Mouse (Mus musculus): ENCODE results near the gene Tmem131. TPM values are rescaled to one million over a fixed set of nuclear protein-coding genes. Genes with fewer than 3 reads are reported as not detected.

Gene Tmem131
- polyA plus RNA-seq, 1 experiment, result 20.5 TPM

GRCm38 (mm10) chr1:36922623-36923421, 20.6 kb downstream of the Tmem131 start:
- H3K4me3 ChIP-seq (replicated peaks; ENCODE audit: extremely low read depth, low read depth, low read length), result no peak overlapping the region
- 96% methylated on average over 4 of the region's 4 CpGs for WGBS
- no peak for DNase-seq
- TF ChIP-seq CTCF (IDR thresholded peaks at IDR 0.05; ENCODE audit: insufficient read depth, low read length), result no peak
- no peak for TF ChIP-seq POLR2A (IDR thresholded peaks at IDR 0.05; ENCODE audit: borderline replicate concordance, extremely low read depth, low read depth, low read length)
- peaks cover 28% of the 10 kb centered on the region for H3K4me1 ChIP-seq (ENCODE audit: control insufficient read depth, insufficient read depth, low read length)

DNA sequence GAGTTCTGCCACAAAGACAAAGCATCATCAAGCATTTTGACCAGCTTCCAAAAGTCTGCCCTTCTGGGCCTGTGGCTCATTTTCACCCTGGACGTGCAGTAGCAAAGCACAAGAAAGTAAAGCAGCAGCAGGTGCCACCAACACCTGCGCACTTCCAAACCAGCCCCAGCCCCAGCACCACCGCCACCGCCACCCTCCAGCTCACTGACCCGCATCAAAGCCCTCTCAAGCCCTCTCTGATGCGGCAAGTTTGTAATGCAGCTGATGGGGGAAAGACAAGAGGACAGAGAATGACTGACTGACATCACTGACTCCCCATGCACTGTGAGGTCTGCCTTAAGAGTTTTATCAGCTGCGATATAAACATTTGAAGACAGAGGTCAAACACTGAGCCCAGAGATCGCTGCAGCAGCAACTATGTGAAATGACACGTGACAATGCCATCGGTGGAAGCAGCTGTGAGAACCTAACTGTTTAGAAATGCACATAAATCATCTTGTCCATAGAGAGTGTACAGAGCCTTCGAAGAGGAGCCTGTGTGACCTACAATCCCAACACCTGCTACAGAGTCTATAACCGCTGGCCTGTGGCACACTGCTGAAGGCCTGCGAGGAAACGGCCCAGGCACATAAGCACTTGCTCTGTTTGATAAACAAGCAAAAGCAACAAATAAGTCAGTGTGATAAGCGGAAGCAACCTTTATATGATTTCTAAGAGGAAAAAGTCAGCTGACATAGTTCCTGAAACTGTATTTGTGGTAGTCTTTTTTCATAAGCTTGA, 21.7 kb downstream of the Tmem131 start:
- Histone ChIP-seq H3K4me1 (ENCODE audit: control insufficient read depth, insufficient read depth, low read length) (peaks cover 28% of the 10 kb centered on the region), H3K4me3 (replicated peaks; ENCODE audit: extremely low read depth, low read depth, low read length) (no peak overlapping the region)
- no peak for DNase-seq
- TF ChIP-seq CTCF (IDR thresholded peaks at IDR 0.05; ENCODE audit: insufficient read depth, low read length) (no peak), POLR2A (IDR thresholded peaks at IDR 0.05; ENCODE audit: borderline replicate concordance, extremely low read depth, low read depth, low read length) (no peak)
- 50% methylated on average over 15 of the region's 15 CpGs for WGBS

DNA sequence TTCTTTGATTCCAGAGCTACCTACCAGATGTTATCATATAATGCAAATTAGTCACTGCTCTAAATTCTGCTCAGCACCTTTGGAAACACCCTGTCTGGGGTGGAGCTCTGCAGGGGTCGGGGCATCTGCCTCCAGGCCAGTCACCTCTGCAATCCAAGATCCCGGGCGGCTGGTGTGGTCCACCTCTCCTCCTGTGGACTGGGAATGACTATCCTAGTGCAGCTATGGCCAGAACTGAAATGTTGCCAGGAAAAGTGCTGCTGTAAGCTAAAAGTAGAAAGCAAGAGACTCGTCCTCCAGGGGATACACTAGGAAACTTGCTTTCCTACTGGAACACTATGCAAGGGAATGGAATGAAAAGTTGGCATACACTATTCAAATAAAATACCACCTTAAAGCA, 22.7 kb downstream of the Tmem131 start:
- TF ChIP-seq CTCF (IDR thresholded peaks at IDR 0.05; ENCODE audit: insufficient read depth, low read length) (no peak), POLR2A (IDR thresholded peaks at IDR 0.05; ENCODE audit: borderline replicate concordance, extremely low read depth, low read depth, low read length) (no peak)
- DNase-seq, result no peak
- Histone ChIP-seq H3K4me1 (ENCODE audit: control insufficient read depth, insufficient read depth, low read length) (peaks cover 25% of the 10 kb centered on the region), H3K4me3 (replicated peaks; ENCODE audit: extremely low read depth, low read depth, low read length) (no peak overlapping the region)
- 29% methylated on average over 4 of the region's 4 CpGs for WGBS

GRCm38 (mm10) chr1:36920154-36920716, 23.2 kb downstream of the Tmem131 start:
- Histone ChIP-seq H3K4me3 (replicated peaks; ENCODE audit: extremely low read depth, low read depth, low read length) (no peak overlapping the region), H3K4me1 (ENCODE audit: control insufficient read depth, insufficient read depth, low read length) (peaks cover 25% of the 10 kb centered on the region)
- WGBS, result 10% methylated on average over 3 of the region's 3 CpGs
- no peak for TF ChIP-seq CTCF (IDR thresholded peaks at IDR 0.05; ENCODE audit: insufficient read depth, low read length)
- TF ChIP-seq POLR2A (IDR thresholded peaks at IDR 0.05; ENCODE audit: borderline replicate concordance, extremely low read depth, low read depth, low read length), result no peak
- peak; percentile 72 for DNase-seq

DNA sequence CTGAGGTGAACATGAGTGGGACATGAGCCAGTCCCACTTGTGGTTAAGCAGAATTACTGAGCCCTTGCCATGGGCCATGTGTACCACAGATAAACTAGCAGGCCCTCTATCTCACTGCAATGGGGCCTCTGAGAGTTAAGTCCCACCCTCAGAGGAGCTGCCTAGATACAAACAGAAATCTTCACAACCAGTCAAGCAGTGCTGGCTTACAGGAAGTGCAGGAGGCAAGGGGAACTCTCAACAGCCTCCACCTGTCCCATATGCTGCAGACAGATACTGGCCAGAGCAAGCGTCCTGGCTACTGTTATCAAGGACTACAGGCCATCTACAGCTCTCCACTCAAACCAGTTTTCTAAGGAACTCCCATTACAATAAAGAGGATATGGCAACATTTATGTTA, 23.7 kb downstream of the Tmem131 start:
- WGBS, result 23% methylated on average over 1 of the region's 1 CpGs
- peaks cover 25% of the 10 kb centered on the region for H3K4me1 ChIP-seq (ENCODE audit: control insufficient read depth, insufficient read depth, low read length)
- no peak for DNase-seq

GRCm38 (mm10) chr1:36917423-36917822, 26.0 kb downstream of the Tmem131 start:
- Histone ChIP-seq H3K4me1 (ENCODE audit: control insufficient read depth, insufficient read depth, low read length) (peaks cover 30% of the 10 kb centered on the region), H3K4me3 (replicated peaks; ENCODE audit: extremely low read depth, low read depth, low read length) (no peak overlapping the region)
- 85% methylated on average over 1 of the region's 1 CpGs for WGBS
- TF ChIP-seq POLR2A (IDR thresholded peaks at IDR 0.05; ENCODE audit: borderline replicate concordance, extremely low read depth, low read depth, low read length) (no peak), CTCF (IDR thresholded peaks at IDR 0.05; ENCODE audit: insufficient read depth, low read length) (no peak)
- no peak for DNase-seq

More for the DNA sequence above, 23.7 kb downstream of the Tmem131 start:
- H3K4me3 ChIP-seq (replicated peaks; ENCODE audit: extremely low read depth, low read depth, low read length), result no peak overlapping the region
- TF ChIP-seq POLR2A (IDR thresholded peaks at IDR 0.05; ENCODE audit: borderline replicate concordance, extremely low read depth, low read depth, low read length), result no peak
- no peak for TF ChIP-seq CTCF (IDR thresholded peaks at IDR 0.05; ENCODE audit: insufficient read depth, low read length)

- TF ChIP-seq POLR2A (IDR thresholded peaks at IDR 0.05; ENCODE audit: borderline replicate concordance, extremely low read depth, low read depth, low read length), result no peak
- no peak for TF ChIP-seq CTCF (IDR thresholded peaks at IDR 0.05; ENCODE audit: insufficient read depth, low read length)
- no peak for DNase-seq
- WGBS, result 83% methylated on average over 5 of the region's 5 CpGs
- H3K4me3 ChIP-seq (replicated peaks; ENCODE audit: extremely low read depth, low read depth, low read length), result no peak overlapping the region
- H3K4me1 ChIP-seq (ENCODE audit: control insufficient read depth, insufficient read depth, low read length), result peaks cover 16% of the 10 kb centered on the region
Measured at GRCm38 (mm10) chr1:36915200-36915580, 28.3 kb downstream of the Tmem131 start.

- no peak for TF ChIP-seq POLR2A (IDR thresholded peaks at IDR 0.05; ENCODE audit: borderline replicate concordance, extremely low read depth, low read depth, low read length)
- no peak for TF ChIP-seq CTCF (IDR thresholded peaks at IDR 0.05; ENCODE audit: insufficient read depth, low read length)
- peaks cover 13% of the 10 kb centered on the region for H3K4me1 ChIP-seq (ENCODE audit: control insufficient read depth, insufficient read depth, low read length)
- no peak overlapping the region for H3K4me3 ChIP-seq (replicated peaks; ENCODE audit: extremely low read depth, low read depth, low read length)
- no peak for DNase-seq
- WGBS, result 25% methylated on average over 7 of the region's 7 CpGs
Measured at GRCm38 (mm10) chr1:36914455-36915199, 28.8 kb downstream of the Tmem131 start.

DNA sequence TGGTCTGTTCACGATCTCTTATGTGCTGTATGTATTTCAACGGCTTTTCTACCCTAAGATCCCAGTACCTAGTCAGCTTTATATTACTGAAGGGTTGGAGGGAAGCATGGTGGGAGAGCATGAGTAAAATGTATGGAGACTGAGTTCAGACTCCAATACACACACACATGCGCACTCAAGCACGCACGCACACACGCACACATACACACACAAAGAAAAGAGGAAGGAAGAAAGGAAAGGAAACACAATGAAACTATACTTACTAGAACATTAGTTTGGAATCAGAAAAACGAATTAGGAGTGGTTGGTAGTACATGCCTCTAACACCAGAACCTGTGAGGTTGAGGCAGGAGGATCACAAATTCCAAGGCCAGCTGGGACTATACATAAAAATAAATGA, 29.7 kb downstream of the Tmem131 start:
- TF ChIP-seq POLR2A (IDR thresholded peaks at IDR 0.05; ENCODE audit: borderline replicate concordance, extremely low read depth, low read depth, low read length) (no peak), CTCF (IDR thresholded peaks at IDR 0.05; ENCODE audit: insufficient read depth, low read length) (no peak)
- 79% methylated on average over 7 of the region's 7 CpGs for WGBS
- DNase-seq, result no peak
- Histone ChIP-seq H3K4me1 (ENCODE audit: control insufficient read depth, insufficient read depth, low read length) (peaks cover 7% of the 10 kb centered on the region), H3K4me3 (replicated peaks; ENCODE audit: extremely low read depth, low read depth, low read length) (no peak overlapping the region)
